Comparison of ENCODE assay signal across 19 mouse cellular contexts in genomic region chr16:30998048-30998447, GRCm38 (mm10).
DNase-seq lines count a peak whose midpoint lies in the region; ATAC-seq and TF ChIP-seq lines count a peak whose summit lies in the region.
"Had no signal": no experiment of that assay in that cellular context is flagged by ENCODE, and none has a peak within 500 bp of the region (broad histone marks: within the 10 kb centered on the region; RNA-seq: fewer than 3 reads in every experiment).

No protein-coding gene starts in this region.

- no peak for ATAC-seq in kidney, embryonic 15.5 days (replicated peaks; ENCODE audit: low FRiP score)
- ATAC-seq: hindbrain, postnatal 0 days had no signal

- no peaks in the 10 kb centered on the region for H3K27me3 ChIP-seq in kidney, embryonic 15.5 days
- H3K27me3 ChIP-seq in cerebellum, adult 2 months (ENCODE audit: control insufficient read depth, insufficient read depth, low read length) = no peaks in the 10 kb centered on the region
- H3K27me3 ChIP-seq: CH12.LX; heart, embryonic 15.5 days; limb, embryonic 13.5 days; liver, embryonic 15.5 days; neural tube, embryonic 12.5 days had no signal

- TF ChIP-seq POLR2A in cerebellum, adult 2 months (IDR thresholded peaks at IDR 0.05; ENCODE audit: borderline replicate concordance, insufficient read depth, low read length) = no peak

- TF ChIP-seq CTCF in cerebellum, adult 2 months (IDR thresholded peaks at IDR 0.05; ENCODE audit: borderline replicate concordance, insufficient read depth, low read depth, low read length) = no peak

- H3K4me1 ChIP-seq in kidney, embryonic 15.5 days = peaks cover 7% of the 10 kb centered on the region
- peaks cover 54% of the 10 kb centered on the region for H3K4me1 ChIP-seq in cerebellum, adult 2 months (ENCODE audit: control insufficient read depth, insufficient read depth, low read length)

- no peak overlapping the region for H3K27ac ChIP-seq in kidney, embryonic 15.5 days
- H3K27ac ChIP-seq in cerebellum, adult 2 months (ENCODE audit: insufficient read depth, low read length) = no peak overlapping the region
- H3K27ac ChIP-seq: heart, adult 2 months; heart, embryonic 15.5 days; hindbrain, postnatal 0 days; limb, embryonic 13.5 days; liver, embryonic 15.5 days; neural tube, embryonic 12.5 days had no signal

- H3K4me3 ChIP-seq in kidney, embryonic 15.5 days (replicated peaks) = no peak overlapping the region
- no peak overlapping the region for H3K4me3 ChIP-seq in cerebellum, adult 2 months (replicated peaks; ENCODE audit: insufficient read depth, low read depth, low read length)
- H3K4me3 ChIP-seq: heart, adult 2 months; heart, embryonic 15.5 days; limb, embryonic 13.5 days; liver, embryonic 15.5 days; neural tube, embryonic 12.5 days had no signal

- no peak overlapping the region for H3K4me2 ChIP-seq in kidney, embryonic 15.5 days
- H3K4me2 ChIP-seq: heart, embryonic 15.5 days; limb, embryonic 13.5 days; liver, embryonic 15.5 days; neural tube, embryonic 12.5 days had no signal

- H3K36me3 ChIP-seq in kidney, embryonic 15.5 days = no peaks in the 10 kb centered on the region
- H3K36me3 ChIP-seq: heart, embryonic 15.5 days; limb, embryonic 13.5 days; liver, embryonic 15.5 days; neural tube, embryonic 12.5 days had no signal

- WGBS in kidney, embryonic 15.5 days = 85% methylated on average over 2 of the region's 2 CpGs
- 11% methylated on average over 2 of the region's 2 CpGs for WGBS in cerebellum, adult 2 months

- H3K9me3 ChIP-seq in kidney, embryonic 15.5 days (replicated peaks) = no peaks in the 10 kb centered on the region
- H3K9me3 ChIP-seq: heart, embryonic 15.5 days; limb, embryonic 13.5 days; liver, embryonic 15.5 days; neural tube, embryonic 12.5 days had no signal

- peak; percentile 65 for DNase-seq in kidney, adult 11 months
- DNase-seq in layer of hippocampus, postnatal 10 days (ENCODE audit: low spot score in 2 of 2) = peak; percentile 47 to 49
- DNase-seq in layer of hippocampus, postnatal 25 days (ENCODE audit: extremely low spot score in 1 of 2, low spot score in 1 of 2) = no peak
- DNase-seq in cerebellum, adult 2 months = peak; percentile 87 to 95
- peak; percentile 66 to 74 for DNase-seq in kidney, postnatal 36 days
- no peak for DNase-seq in thymus, adult 18-20 months
- DNase-seq: adrenal gland, adult 2 months; gastrocnemius, postnatal 10 days; heart, adult 2 months; lung, postnatal 14 days; spleen, adult 18-20 months; thymus, postnatal 14 days had no signal

- no peak overlapping the region for H3K9ac ChIP-seq in kidney, embryonic 15.5 days
- H3K9ac ChIP-seq: heart, embryonic 15.5 days; limb, embryonic 13.5 days; liver, embryonic 15.5 days; neural tube, embryonic 12.5 days had no signal

Comparison
In these comparisons a context has a peak if more than half of its experiments do, and no peak if none do; other contexts are left out.
1. DNase-seq: peak in kidney, adult 11 months (single experiment), layer of hippocampus, postnatal 10 days (2 of 2), cerebellum, adult 2 months (2 of 2) and kidney, postnatal 36 days (2 of 2); none in layer of hippocampus, postnatal 25 days (0 of 2) and thymus, adult 18-20 months (0 of 2).